Mouse (Mus musculus): ENCODE measurements around the gene Cript. TPM values are rescaled to one million over a fixed set of nuclear protein-coding genes. Genes with fewer than 3 reads are reported as not detected.

Cript gene
- total RNA-seq, 2 experiments from 2014 or later: 65.7 to 68.1 TPM

Other genes starting within 250 kb of the Cript start
- gene Tmem247, start 108.2 kb upstream of the Cript start, total RNA-seq (2021): not detected
- gene Atp6v1e2, start 77.7 kb upstream of the Cript start, total RNA-seq (2021): not detected
- 10 to 100 TPM; 26.3 to 30.1 TPM for gene Rhoq, start 62.5 kb upstream of the Cript start, total RNA-seq (2021)
- gene Pigf, start 144 bp upstream of the Cript start, total RNA-seq (2021): 10 to 100 TPM; 17.3 to 18.0 TPM
- gene Socs5, start 82.1 kb downstream of the Cript start, total RNA-seq (2021): 10 to 100 TPM; 47.1 to 48.2 TPM
- gene Mcfd2, start 240.4 kb downstream of the Cript start, total RNA-seq (2021): 10 to 100 TPM; 22.3 to 23.2 TPM

Measured in left cerebral cortex, postnatal 4 days (tissue).